Mouse (Mus musculus): ENCODE measurements around the gene Slc48a1. TPM values are rescaled to one million over a fixed set of nuclear protein-coding genes. Genes with fewer than 3 reads are reported as not detected.

The Slc48a1 gene
- polyA plus RNA-seq, 1 experiment from 2014 or later, result 59.8 TPM

DNA sequence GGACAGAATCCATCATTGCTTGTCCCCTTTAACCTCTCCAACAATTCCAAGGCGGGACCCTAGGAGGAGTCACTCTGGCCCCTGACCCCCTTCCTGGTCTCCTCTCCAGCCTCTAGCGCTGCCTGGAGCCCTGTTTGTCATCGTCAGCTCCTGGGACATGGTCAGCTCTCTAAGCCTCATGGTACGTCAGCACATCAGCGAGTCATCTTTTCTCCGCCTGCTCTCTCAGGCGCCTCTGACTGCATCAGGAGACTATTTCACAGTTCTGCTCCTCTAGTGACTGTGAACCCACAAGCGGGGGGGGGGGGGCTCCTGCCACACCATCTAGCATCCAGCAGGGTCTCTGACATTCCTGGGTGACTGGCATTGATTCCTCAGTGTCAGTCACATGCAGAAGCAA is 23.0 kb upstream of the Slc48a1 start:
- WGBS, result 43% methylated on average over 8 of the region's 8 CpGs
- Histone ChIP-seq H3K27ac (no peak overlapping the region), H3K4me1 (replicated peaks) (peaks cover 29% of the 10 kb centered on the region), H3K4me2 (no peak overlapping the region), H3K4me3 (no peak overlapping the region), H3K27me3 (0 out of 2 replicates have a peak, but pooled peaks cover 12% of the 10 kb centered on the region), H3K36me3 (0 out of 2 replicates have a peak, but pooled peaks cover 8% of the 10 kb centered on the region), H3K9ac (peak overlapping the region; percentile 43; the same call in 1 of the 2 replicates), H3K9me3 (no peaks in the 10 kb centered on the region)
- ATAC-seq (ENCODE audit: low FRiP score), result no peak

GRCm38 (mm10) chr15:97760006-97760405 is 18.3 kb upstream of the Slc48a1 start:
- WGBS, result 80% methylated on average over 9 of the region's 9 CpGs
- H3K4me2 ChIP-seq, result no peak overlapping the region

GRCm38 (mm10) chr15:97760952-97761351 is 17.4 kb upstream of the Slc48a1 start:
- no peaks in the 10 kb centered on the region for H3K9me3 ChIP-seq
- H3K27ac ChIP-seq, result no peak overlapping the region
- no peak overlapping the region for H3K9ac ChIP-seq
- H3K36me3 ChIP-seq, result 0 out of 2 replicates have a peak, but pooled peaks cover 8% of the 10 kb centered on the region
- ATAC-seq (ENCODE audit: low FRiP score), result no peak
- peaks cover 50% of the 10 kb centered on the region for H3K27me3 ChIP-seq
- no peak overlapping the region for H3K4me3 ChIP-seq
- H3K4me1 ChIP-seq (replicated peaks), result peaks cover 30% of the 10 kb centered on the region
- WGBS, result 66% methylated on average over 5 of the region's 5 CpGs
- no peak overlapping the region for H3K4me2 ChIP-seq

More at GRCm38 (mm10) chr15:97760006-97760405, 18.3 kb upstream of the Slc48a1 start:
- ATAC-seq (ENCODE audit: low FRiP score), result no peak
- H3K27me3 ChIP-seq, result peaks cover 46% of the 10 kb centered on the region
- H3K4me1 ChIP-seq (replicated peaks), result peaks cover 31% of the 10 kb centered on the region
- H3K36me3 ChIP-seq, result 0 out of 2 replicates have a peak, but pooled peaks cover 8% of the 10 kb centered on the region
- no peak overlapping the region for H3K4me3 ChIP-seq
- no peaks in the 10 kb centered on the region for H3K9me3 ChIP-seq
- no peak overlapping the region for H3K27ac ChIP-seq
- no peak overlapping the region for H3K9ac ChIP-seq

GRCm38 (mm10) chr15:97761438-97761837 is 16.9 kb upstream of the Slc48a1 start:
- Histone ChIP-seq H3K36me3 (0 out of 2 replicates have a peak, but pooled peaks cover 8% of the 10 kb centered on the region), H3K4me1 (replicated peaks) (peaks cover 34% of the 10 kb centered on the region)

DNA sequence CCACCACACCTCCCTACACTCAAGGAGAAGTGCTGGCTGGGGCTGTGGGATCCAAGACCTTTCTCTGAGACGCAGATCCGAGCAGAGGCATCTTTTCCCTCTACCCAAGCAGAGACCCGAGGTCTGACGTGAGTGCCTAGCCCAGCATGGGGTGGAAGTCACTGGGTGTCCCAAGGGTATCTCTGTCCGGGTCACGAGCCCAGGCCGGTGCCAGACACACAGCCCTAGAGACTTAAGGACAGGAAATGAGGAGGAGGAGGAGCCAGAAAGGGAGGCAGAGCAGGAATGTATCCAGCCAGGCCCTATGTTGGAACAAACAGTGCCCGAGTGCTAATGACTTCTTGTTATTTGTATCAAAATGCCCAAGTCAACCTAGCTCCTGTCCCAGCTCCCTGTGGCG is 15.6 kb upstream of the Slc48a1 start:
- Histone ChIP-seq H3K4me2 (no peak overlapping the region), H3K27me3 (peaks cover 66% of the 10 kb centered on the region), H3K27ac (no peak overlapping the region), H3K4me1 (replicated peaks) (peaks cover 47% of the 10 kb centered on the region), H3K36me3 (0 out of 2 replicates have a peak, but pooled peaks cover 8% of the 10 kb centered on the region), H3K4me3 (no peak overlapping the region), H3K9me3 (no peaks in the 10 kb centered on the region), H3K9ac (no peak overlapping the region)
- WGBS, result 76% methylated on average over 9 of the region's 9 CpGs
- no peak for ATAC-seq (ENCODE audit: low FRiP score)

More at GRCm38 (mm10) chr15:97761438-97761837, 16.9 kb upstream of the Slc48a1 start:
- 37% methylated on average over 13 of the region's 13 CpGs for WGBS
- Histone ChIP-seq H3K4me2 (no peak overlapping the region), H3K9me3 (no peaks in the 10 kb centered on the region), H3K27ac (no peak overlapping the region), H3K9ac (no peak overlapping the region), H3K27me3 (peaks cover 54% of the 10 kb centered on the region), H3K4me3 (no peak overlapping the region)
- no peak for ATAC-seq (ENCODE audit: low FRiP score)

DNA sequence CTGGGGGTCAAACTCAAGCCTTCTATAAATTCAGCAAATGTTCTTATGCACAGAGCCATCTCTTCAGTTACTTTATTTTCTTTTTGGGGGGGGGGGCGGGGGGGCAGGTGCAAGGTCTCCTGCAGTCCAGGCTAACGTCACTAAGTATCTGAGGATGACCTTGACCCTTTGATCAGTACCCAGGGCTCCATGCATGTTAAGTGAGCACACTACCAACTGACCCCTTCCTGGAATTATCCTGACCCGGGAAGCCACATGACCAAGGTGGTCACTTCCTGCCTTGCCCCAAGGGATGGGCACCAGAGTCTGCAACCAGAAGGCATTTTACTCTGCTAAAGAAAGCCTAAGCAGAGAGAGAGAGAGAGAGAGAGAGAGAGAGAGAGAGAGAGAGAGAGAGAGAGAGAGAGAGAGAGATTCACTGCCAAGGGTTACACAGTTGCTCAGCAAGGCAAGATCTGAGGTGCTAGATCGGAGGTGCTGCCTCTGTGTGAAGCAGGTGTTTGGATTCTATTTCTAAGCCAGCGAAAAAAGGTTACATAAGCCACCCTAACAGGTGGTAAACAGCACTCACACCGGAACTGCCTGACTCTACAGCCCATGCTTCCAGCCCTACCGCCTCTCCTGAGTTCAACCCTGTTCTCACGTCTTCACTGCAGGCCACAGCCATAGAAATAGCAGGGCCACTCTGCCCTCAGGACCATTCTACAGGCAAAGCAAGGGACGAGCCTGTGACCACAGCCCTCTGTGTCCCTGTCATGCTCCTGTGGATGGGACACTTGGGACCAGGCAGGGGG is 14.9 kb upstream of the Slc48a1 start:
- H3K9ac ChIP-seq, result no peak overlapping the region
- no peak overlapping the region for H3K4me3 ChIP-seq
- H3K27ac ChIP-seq, result no peak overlapping the region
- no peaks in the 10 kb centered on the region for H3K9me3 ChIP-seq
- no peak overlapping the region for H3K4me2 ChIP-seq
- ATAC-seq (ENCODE audit: low FRiP score), result no peak
- peaks cover 54% of the 10 kb centered on the region for H3K4me1 ChIP-seq (replicated peaks)
- 0 out of 2 replicates have a peak, but pooled peaks cover 7% of the 10 kb centered on the region for H3K36me3 ChIP-seq
- 57% methylated on average over 9 of the region's 9 CpGs for WGBS
- peaks cover 71% of the 10 kb centered on the region for H3K27me3 ChIP-seq

- WGBS, result 83% methylated on average over 2 of the region's 2 CpGs
- Histone ChIP-seq H3K36me3 (no peaks in the 10 kb centered on the region), H3K4me2 (no peak overlapping the region), H3K4me3 (no peak overlapping the region), H3K27ac (no peak overlapping the region), H3K4me1 (replicated peaks) (peaks cover 54% of the 10 kb centered on the region), H3K9ac (no peak overlapping the region), H3K9me3 (no peaks in the 10 kb centered on the region), H3K27me3 (peaks cover 81% of the 10 kb centered on the region)
- ATAC-seq (ENCODE audit: low FRiP score), result no peak
These were observed 13.8 kb upstream of the Slc48a1 start for GRCm38 (mm10) chr15:97764532-97764931.

GRCm38 (mm10) chr15:97765090-97765794 is 13.1 kb upstream of the Slc48a1 start:
- H3K27me3 ChIP-seq, result peaks cover 83% of the 10 kb centered on the region
- no peak overlapping the region for H3K27ac ChIP-seq
- peak overlapping the region; percentile 88 for H3K4me2 ChIP-seq
- H3K9ac ChIP-seq, result no peak overlapping the region
- peak overlapping the region; percentile 45; the same call in 1 of the 2 replicates for H3K4me3 ChIP-seq
- no peaks in the 10 kb centered on the region for H3K36me3 ChIP-seq
- 36% methylated on average over 13 of the region's 13 CpGs for WGBS
- H3K4me1 ChIP-seq (replicated peaks), result peaks cover 54% of the 10 kb centered on the region
- no peaks in the 10 kb centered on the region for H3K9me3 ChIP-seq
- ATAC-seq (ENCODE audit: low FRiP score), result no peak

DNA sequence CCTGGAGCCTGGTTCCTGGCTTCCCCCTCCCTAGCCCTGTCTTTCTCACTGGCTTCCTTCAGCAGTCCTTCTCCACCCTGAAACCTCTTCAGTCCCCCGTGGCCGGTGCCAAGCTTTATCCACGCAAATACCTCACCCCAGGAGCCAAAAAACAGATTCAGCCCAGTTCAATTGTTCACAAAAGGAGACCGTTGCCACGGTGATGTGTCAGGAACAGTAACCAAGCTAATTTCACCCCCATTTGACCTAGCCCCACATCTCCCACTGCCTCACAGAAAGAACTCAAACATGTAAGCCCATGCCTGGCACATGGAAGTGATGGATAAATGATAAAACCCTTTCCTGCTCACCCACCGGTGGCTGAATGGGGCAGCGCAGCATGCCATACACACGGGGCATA is 12.1 kb upstream of the Slc48a1 start:
- no peaks in the 10 kb centered on the region for H3K36me3 ChIP-seq
- peak overlapping the region; percentile 69; the same call in 1 of the 2 replicates for H3K9ac ChIP-seq
- WGBS, result 3% methylated on average over 8 of the region's 8 CpGs
- H3K4me3 ChIP-seq, result peak overlapping the region; percentile 45
- peaks cover 88% of the 10 kb centered on the region for H3K27me3 ChIP-seq
- H3K27ac ChIP-seq, result peak overlapping the region; percentile 70
- H3K4me2 ChIP-seq, result peak overlapping the region; percentile 88
- H3K9me3 ChIP-seq, result no peaks in the 10 kb centered on the region
- ATAC-seq (ENCODE audit: low FRiP score), result peak; percentile 56
- peaks cover 51% of the 10 kb centered on the region for H3K4me1 ChIP-seq (replicated peaks)

GRCm38 (mm10) chr15:97766594-97767279 is 11.6 kb upstream of the Slc48a1 start:
- no peaks in the 10 kb centered on the region for H3K36me3 ChIP-seq
- peak overlapping the region; percentile 88 for H3K4me2 ChIP-seq
- no peaks in the 10 kb centered on the region for H3K9me3 ChIP-seq
- peak overlapping the region; percentile 70 for H3K27ac ChIP-seq
- H3K27me3 ChIP-seq, result peaks cover 88% of the 10 kb centered on the region
- ATAC-seq (ENCODE audit: low FRiP score), result 0 out of 2 replicates have a peak, but pooled peaks have one; percentile 5
- peak overlapping the region; percentile 45 for H3K4me3 ChIP-seq
- H3K9ac ChIP-seq, result peak overlapping the region; percentile 69
- peaks cover 48% of the 10 kb centered on the region for H3K4me1 ChIP-seq (replicated peaks)
- WGBS, result 3% methylated on average over 23 of the region's 23 CpGs

DNA sequence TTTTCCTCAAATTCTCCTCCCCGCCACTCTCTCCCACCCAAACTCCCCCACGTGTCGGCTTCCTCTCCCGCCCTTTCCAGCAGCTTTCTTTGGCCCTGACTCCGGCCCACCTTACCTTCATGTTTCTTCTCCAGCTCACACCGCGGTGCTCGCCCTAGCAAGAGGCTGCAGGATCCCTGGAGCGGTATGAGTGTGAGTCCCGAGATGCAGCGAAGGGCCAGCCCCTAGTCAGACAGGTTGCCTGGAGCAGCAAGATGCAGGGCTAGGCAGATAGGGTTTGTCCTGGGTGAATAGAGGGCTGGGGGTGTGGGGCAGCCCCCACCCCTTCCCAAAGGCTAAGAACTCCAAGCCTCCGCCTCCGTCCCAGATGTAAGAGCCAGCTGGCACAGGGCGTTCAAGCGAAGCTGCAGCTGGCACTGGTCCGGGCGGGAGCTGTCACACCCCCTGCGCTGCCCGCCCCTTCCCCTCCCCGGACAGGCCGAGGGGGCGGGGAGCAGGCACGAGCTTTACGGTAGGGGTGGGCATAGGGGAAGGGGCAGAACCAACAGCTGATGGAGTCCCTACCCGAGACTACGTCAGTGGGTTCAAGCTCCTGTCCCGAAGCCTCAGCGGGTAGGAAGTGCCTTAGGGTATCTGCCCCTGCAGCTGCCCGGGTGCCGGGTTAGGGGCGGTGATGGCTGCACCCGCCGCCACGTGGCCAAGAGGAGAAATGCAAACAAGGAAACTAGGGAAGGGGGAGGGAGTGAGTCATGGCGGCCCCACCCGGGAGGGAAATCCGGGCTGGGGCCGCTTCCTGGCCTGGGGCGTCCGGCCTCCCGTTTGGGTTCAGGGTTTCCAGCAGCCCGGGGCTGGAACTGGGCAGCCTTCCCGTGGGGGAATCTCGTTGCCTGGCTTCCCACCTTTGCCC is 10.8 kb upstream of the Slc48a1 start, which contains the start of gene Rapgef3:
Rapgef3 (minus strand) TSS at position 693 of the 907 bp plus-strand sequence.
- Histone ChIP-seq H3K4me2 (peak within 1 kb of the TSS; percentile 88), H3K27me3 (peaks cover 80% of the 10 kb centered on the region), H3K27ac (peak within 1 kb of the TSS; percentile 70), H3K4me1 (replicated peaks) (peaks cover 49% of the 10 kb centered on the region), H3K36me3 (no peaks in the 10 kb centered on the region), H3K9me3 (no peaks in the 10 kb centered on the region), H3K4me3 (peak within 1 kb of the TSS; percentile 45), H3K9ac (peak within 1 kb of the TSS; percentile 69)
- peak; percentile 76 for ATAC-seq (ENCODE audit: low FRiP score)
- under 1% methylated on average over 42 of the region's 44 CpGs for WGBS
